Mouse (Mus musculus): Measurements from ENCODE around the gene Mrc2. TPM values are rescaled to one million over a fixed set of nuclear protein-coding genes. Genes with fewer than 3 reads are reported as not detected.

Gene Mrc2
- total and polyA plus RNA-seq, 2 experiments from 2014 or later, result 4.2 to 21.4 TPM

DNA sequence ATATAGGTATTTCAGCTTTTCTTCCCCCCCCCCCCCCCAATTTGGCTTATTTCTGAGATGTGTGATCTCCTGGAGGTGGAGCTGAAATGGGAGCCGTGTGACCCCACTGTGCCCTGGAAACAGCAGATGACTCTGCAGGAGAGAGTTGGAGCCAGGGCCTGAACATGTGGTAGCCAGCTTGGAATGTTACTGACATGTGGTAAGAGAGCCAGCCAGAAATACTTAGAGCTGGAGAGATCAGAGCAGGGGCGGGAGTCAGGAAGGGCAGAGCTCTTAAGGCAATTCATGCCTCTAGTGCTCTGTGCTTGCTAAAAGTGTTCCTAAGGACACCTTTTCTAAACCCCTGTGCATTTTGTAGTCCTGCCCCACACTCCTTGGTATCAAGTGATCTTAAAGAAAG is 10.0 kb upstream of the Mrc2 start:
- Histone ChIP-seq H3K4me2 (ENCODE audit: low read depth, low read length) (no peak overlapping the region), H3K4me3 (ENCODE audit: low read length) (no peak overlapping the region), H3K4me1 (ENCODE audit: insufficient read depth, low read length) (no peaks in the 10 kb centered on the region), H3K27me3 (ENCODE audit: insufficient read depth, low read length) (no peaks in the 10 kb centered on the region), H3K9ac (replicated peaks; ENCODE audit: low read length) (no peak overlapping the region), H3K36me3 (ENCODE audit: insufficient read depth, low read length) (peaks cover 10% of the 10 kb centered on the region; the same call in 1 of the 2 replicates), H3K9me3 (ENCODE audit: low read length) (no peaks in the 10 kb centered on the region), H3K27ac (no peak overlapping the region; the same call in 1 of the 2 replicates)
- no peak for TF ChIP-seq CTCF (IDR thresholded peaks at IDR 0.05; ENCODE audit: low read depth)
- DNase-seq (ENCODE audit: low spot score), result peak; percentile 43
- no peak for ATAC-seq
- 64% methylated on average over 2 of the region's 2 CpGs for WGBS

DNA sequence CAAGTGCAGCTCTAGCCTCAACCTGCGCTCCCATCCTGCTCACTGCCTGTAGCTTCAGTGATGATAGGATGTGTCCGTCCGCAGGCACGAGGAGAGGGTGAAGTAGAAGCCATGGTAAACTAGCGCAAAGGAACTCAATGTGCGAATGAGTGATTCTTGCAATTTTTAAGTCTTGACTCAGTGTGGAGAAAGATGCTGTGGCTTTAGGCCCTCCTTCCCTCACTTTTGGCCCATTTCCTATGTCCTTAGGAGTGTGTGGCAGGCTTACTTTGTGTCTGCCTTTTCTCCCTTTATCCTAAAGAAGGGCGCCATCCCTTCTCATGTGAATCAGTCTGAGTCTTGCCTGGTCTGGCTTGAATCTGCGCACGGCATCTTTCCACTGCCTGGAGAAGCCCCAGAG is 9.4 kb upstream of the Mrc2 start:
- H3K36me3 ChIP-seq (ENCODE audit: insufficient read depth, low read length), result peaks cover 10% of the 10 kb centered on the region; the same call in 1 of the 2 replicates

DNA sequence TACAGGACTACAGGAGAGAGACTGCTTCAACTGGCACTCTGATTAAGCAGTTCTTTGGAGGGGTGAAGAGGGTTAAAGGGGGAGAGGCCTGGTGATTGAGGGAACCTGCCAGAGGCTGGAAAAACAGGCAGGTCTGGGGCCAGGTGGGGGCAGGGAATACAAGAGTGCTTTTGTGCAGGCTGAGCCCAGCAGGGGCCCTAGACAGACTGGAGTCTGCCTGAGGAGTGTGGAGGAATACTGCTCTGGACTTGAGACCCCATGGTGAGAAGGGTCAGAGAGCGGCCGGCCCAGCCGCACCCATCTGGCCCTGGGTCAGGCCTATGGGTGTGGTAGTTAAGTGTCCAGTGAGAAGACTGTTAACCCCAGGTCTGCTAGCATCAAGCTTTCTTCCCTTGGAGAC is 6.7 kb upstream of the Mrc2 start:
- no peak overlapping the region for H3K4me3 ChIP-seq (ENCODE audit: low read length)
- H3K27me3 ChIP-seq (ENCODE audit: insufficient read depth, low read length), result no peaks in the 10 kb centered on the region
- DNase-seq (ENCODE audit: low spot score), result no peak
- no peak overlapping the region for H3K4me2 ChIP-seq (ENCODE audit: low read depth, low read length)
- no peak for ATAC-seq
- no peaks in the 10 kb centered on the region for H3K9me3 ChIP-seq (ENCODE audit: low read length)
- H3K27ac ChIP-seq, result no peak overlapping the region
- H3K4me1 ChIP-seq (ENCODE audit: insufficient read depth, low read length), result no peaks in the 10 kb centered on the region
- WGBS, result 46% methylated on average over 3 of the region's 3 CpGs
- H3K36me3 ChIP-seq (ENCODE audit: insufficient read depth, low read length), result peaks cover 10% of the 10 kb centered on the region; the same call in 1 of the 2 replicates
- no peak overlapping the region for H3K9ac ChIP-seq (replicated peaks; ENCODE audit: low read length)
- TF ChIP-seq CTCF (IDR thresholded peaks at IDR 0.05; ENCODE audit: low read depth), result no peak

More for the DNA sequence above, 9.4 kb upstream of the Mrc2 start:
- Histone ChIP-seq H3K9me3 (ENCODE audit: low read length) (no peaks in the 10 kb centered on the region), H3K9ac (replicated peaks; ENCODE audit: low read length) (no peak overlapping the region), H3K27ac (no peak overlapping the region; the same call in 1 of the 2 replicates), H3K27me3 (ENCODE audit: insufficient read depth, low read length) (no peaks in the 10 kb centered on the region), H3K4me1 (ENCODE audit: insufficient read depth, low read length) (no peaks in the 10 kb centered on the region), H3K4me3 (ENCODE audit: low read length) (no peak overlapping the region), H3K4me2 (ENCODE audit: low read depth, low read length) (no peak overlapping the region)
- no peak for TF ChIP-seq CTCF (IDR thresholded peaks at IDR 0.05; ENCODE audit: low read depth)
- WGBS, result 95% methylated on average over 9 of the region's 9 CpGs
- no peak for ATAC-seq
- no peak for DNase-seq (ENCODE audit: low spot score)

DNA sequence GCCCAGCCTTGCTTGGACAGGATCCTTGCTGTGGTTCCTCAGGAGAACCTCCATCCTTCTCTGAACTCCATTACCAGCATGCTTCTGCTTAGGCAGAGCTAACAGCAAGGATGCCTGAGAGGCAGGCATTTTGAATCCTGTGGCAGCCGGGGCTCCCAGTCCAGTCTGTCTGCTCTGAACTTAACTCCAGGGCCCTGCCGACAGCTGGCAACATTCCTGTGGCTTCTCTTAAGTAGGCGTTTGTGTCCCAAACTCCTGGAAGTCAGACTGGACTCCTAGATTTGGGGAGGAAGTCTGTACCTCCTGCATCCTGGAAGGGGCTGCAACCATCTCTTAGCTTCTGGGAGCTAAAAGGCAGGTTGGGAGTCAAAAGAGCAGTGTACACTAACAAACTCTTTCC is 3.0 kb upstream of the Mrc2 start:
- WGBS, result 62% methylated on average over 3 of the region's 3 CpGs
- Histone ChIP-seq H3K4me3 (ENCODE audit: low read length) (no peak overlapping the region), H3K27me3 (ENCODE audit: insufficient read depth, low read length) (no peaks in the 10 kb centered on the region), H3K9me3 (ENCODE audit: low read length) (no peaks in the 10 kb centered on the region), H3K4me1 (ENCODE audit: insufficient read depth, low read length) (peaks cover 3% of the 10 kb centered on the region; the same call in 1 of the 2 replicates), H3K36me3 (ENCODE audit: insufficient read depth, low read length) (no peaks in the 10 kb centered on the region), H3K27ac (no peak overlapping the region), H3K4me2 (ENCODE audit: low read depth, low read length) (no peak overlapping the region), H3K9ac (replicated peaks; ENCODE audit: low read length) (no peak overlapping the region)
- no peak for ATAC-seq
- DNase-seq (ENCODE audit: low spot score), result no peak
- TF ChIP-seq CTCF (IDR thresholded peaks at IDR 0.05; ENCODE audit: low read depth), result no peak

DNA sequence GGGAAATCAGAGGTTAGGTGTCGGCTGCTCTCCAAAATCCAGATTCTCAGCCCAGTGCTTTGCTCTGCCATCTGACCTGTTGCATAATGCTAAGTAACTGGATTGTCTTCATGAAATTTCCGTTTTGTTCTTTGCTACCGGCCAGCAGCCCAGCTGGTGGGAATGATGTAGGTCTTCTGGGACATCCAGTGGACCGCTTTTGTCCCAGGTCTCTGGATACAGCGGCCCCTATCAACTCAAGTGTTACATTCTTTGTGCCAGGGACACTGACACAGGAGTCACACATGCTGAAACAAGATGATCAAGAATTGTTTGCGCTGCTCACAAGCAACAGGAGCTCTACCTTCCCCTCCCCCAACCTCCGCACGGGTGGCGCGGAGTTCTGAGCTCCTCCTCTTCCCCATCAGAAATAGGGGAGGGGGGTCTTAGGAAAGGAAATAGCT is 741 bp upstream of the Mrc2 start:
- Histone ChIP-seq H3K36me3 (ENCODE audit: insufficient read depth, low read length) (no peaks in the 10 kb centered on the region), H3K4me1 (ENCODE audit: insufficient read depth, low read length) (peaks cover 3% of the 10 kb centered on the region; the same call in 1 of the 2 replicates), H3K9me3 (ENCODE audit: low read length) (no peaks in the 10 kb centered on the region), H3K27me3 (ENCODE audit: insufficient read depth, low read length) (no peaks in the 10 kb centered on the region), H3K4me2 (ENCODE audit: low read depth, low read length) (peak overlapping the region; percentile 100), H3K27ac (0 out of 2 replicates have a peak overlapping the region, but pooled peaks have one; percentile 46), H3K9ac (replicated peaks; ENCODE audit: low read length) (peak overlapping the region; percentile 50; the same call in 1 of the 2 replicates), H3K4me3 (ENCODE audit: low read length) (peak overlapping the region; percentile 56)
- ATAC-seq (no peak), DNase-seq (ENCODE audit: low spot score) (peak; percentile 24)
- 5% methylated on average over 10 of the region's 10 CpGs for WGBS
- TF ChIP-seq CTCF (IDR thresholded peaks at IDR 0.05; ENCODE audit: low read depth), result no peak

DNA sequence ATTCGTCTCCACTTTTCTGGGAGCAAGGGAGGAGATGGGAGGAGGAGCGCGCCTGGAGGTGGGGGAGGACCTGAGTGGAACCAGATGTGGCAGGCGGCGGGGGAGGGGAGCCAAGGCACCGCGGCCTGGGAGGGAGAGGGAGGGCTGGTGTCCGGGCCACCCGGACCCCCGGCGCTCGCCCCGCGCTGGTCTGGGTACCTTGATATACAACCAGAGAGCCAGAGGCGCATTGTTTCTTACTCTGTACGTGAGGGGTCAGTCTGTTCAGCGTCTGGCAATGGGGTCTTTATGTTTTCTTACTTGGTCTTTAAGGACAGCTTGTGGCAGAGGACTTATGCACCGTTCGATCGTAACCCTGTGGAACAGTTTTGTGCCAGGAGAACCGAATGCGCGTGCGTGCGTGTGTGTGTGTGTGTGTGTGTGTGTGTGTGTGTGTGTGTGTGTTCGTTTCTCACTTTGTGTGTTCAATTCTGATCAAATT is 698 bp downstream of the Mrc2 start:
- TF ChIP-seq CTCF (IDR thresholded peaks at IDR 0.05; ENCODE audit: low read depth), result no peak
- peak overlapping the region; percentile 45; the same call in 1 of the 2 replicates for H3K27ac ChIP-seq
- DNase-seq (ENCODE audit: low spot score), result peak; percentile 42
- no peaks in the 10 kb centered on the region for H3K36me3 ChIP-seq (ENCODE audit: insufficient read depth, low read length)
- H3K9ac ChIP-seq (replicated peaks; ENCODE audit: low read length), result no peak overlapping the region; the same call in 1 of the 2 replicates
- ATAC-seq, result peak; percentile 48; the same call in 1 of the 2 replicates
- H3K9me3 ChIP-seq (ENCODE audit: low read length), result no peaks in the 10 kb centered on the region
- H3K4me2 ChIP-seq (ENCODE audit: low read depth, low read length), result peak overlapping the region; percentile 100
- peaks cover 3% of the 10 kb centered on the region; the same call in 1 of the 2 replicates for H3K4me1 ChIP-seq (ENCODE audit: insufficient read depth, low read length)
- H3K27me3 ChIP-seq (ENCODE audit: insufficient read depth, low read length), result no peaks in the 10 kb centered on the region
- H3K4me3 ChIP-seq (ENCODE audit: low read length), result peak overlapping the region; percentile 56
- WGBS, result 3% methylated on average over 26 of the region's 26 CpGs

DNA sequence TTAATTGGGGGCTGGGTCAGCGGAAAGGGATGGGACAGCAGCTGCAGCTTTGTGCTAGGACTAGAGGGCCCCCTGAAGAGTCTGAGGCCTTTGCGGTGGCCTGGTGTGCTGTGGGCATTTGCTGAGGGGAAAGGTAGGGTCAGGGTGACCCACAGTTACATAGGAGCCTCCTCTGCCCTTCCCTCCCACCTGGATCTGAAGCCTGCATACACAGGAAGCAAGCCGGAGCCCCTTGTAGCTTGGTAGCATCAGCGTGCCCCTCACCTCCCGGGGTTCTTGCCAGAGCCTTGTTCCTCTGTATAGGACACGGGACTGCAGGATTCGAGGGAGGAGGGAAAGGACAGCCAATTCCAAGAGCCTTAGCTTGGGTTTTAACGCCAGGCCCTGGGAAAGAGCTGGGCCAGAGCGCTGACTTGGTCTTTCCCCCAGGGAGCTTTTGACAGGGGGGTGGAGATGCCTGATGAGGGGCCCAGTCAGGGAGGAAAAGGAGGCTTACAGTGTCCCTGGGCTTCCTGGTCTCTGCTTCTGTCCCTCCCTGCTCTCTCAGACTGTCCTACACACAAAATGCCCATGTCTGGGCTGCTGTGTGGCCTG is 1.6 kb downstream of the Mrc2 start:
- ATAC-seq, result no peak
- no peak overlapping the region; the same call in 1 of the 2 replicates for H3K9ac ChIP-seq (replicated peaks; ENCODE audit: low read length)
- 0 out of 2 replicates have a peak overlapping the region, but pooled peaks have one; percentile 15 for H3K27ac ChIP-seq

More for the DNA sequence above, 1.6 kb downstream of the Mrc2 start:
- Histone ChIP-seq H3K4me3 (ENCODE audit: low read length) (peak overlapping the region; percentile 56), H3K36me3 (ENCODE audit: insufficient read depth, low read length) (no peaks in the 10 kb centered on the region), H3K27me3 (ENCODE audit: insufficient read depth, low read length) (no peaks in the 10 kb centered on the region), H3K4me2 (ENCODE audit: low read depth, low read length) (peak overlapping the region; percentile 100), H3K9me3 (ENCODE audit: low read length) (no peaks in the 10 kb centered on the region), H3K4me1 (ENCODE audit: insufficient read depth, low read length) (peaks cover 3% of the 10 kb centered on the region; the same call in 1 of the 2 replicates)
- TF ChIP-seq CTCF (IDR thresholded peaks at IDR 0.05; ENCODE audit: low read depth), result no peak
- no peak for DNase-seq (ENCODE audit: low spot score)
- 22% methylated on average over 9 of the region's 9 CpGs for WGBS
